Mouse (Mus musculus) embryonic facial prominence, embryonic 15.5 days (tissue): ENCODE results near the gene Stag1. TPM values are rescaled to one million over a fixed set of nuclear protein-coding genes. Genes with fewer than 3 reads are reported as not detected.

Experiments
- ATAC-seq: fragments of 200-750 bp; cut with Nextera tagmentation; 2 replicates; pipeline ENCODE4 v1.8.0; 2017; ENCODE audit warnings: low read depth, moderate TSS enrichment; ENCODE audit not compliant: insufficient number of reproducible peaks, low FRiP score, low TSS enrichment
- H3K27ac ChIP-seq: fragments of 300-500 bp; sonication (generic); replicated peaks from 2 replicates; pipeline ENCODE4 v1.5.1; 2015; ENCODE audit warnings: mild to moderate bottlenecking, inconsistent platforms
- H3K27me3 ChIP-seq: fragments of 300-500 bp; sonication (generic); 2 replicates; pipeline ENCODE4 v1.6.1; 2015; ENCODE audit warnings: inconsistent platforms
- H3K36me3 ChIP-seq: fragments of 300-500 bp; sonication (generic); 2 replicates; pipeline ENCODE4 v1.6.1; 2015; ENCODE audit warnings: mild to moderate bottlenecking, inconsistent platforms
- H3K4me1 ChIP-seq: fragments of 300-500 bp; sonication (generic); 2 replicates; pipeline ENCODE4 v1.6.1; 2015; ENCODE audit warnings: inconsistent platforms
- H3K4me2 ChIP-seq: fragments of 300-500 bp; sonication (generic); replicated peaks from 2 replicates; pipeline ENCODE4 v1.6.1; 2015; ENCODE audit warnings: mild to moderate bottlenecking, inconsistent platforms
- H3K4me3 ChIP-seq: fragments of 300-500 bp; sonication (generic); replicated peaks from 2 replicates; pipeline ENCODE4 v1.5.1; 2015; ENCODE audit warnings: mild to moderate bottlenecking, inconsistent platforms
- H3K9ac ChIP-seq: fragments of 300-500 bp; sonication (generic); 2 replicates; pipeline ENCODE4 v1.6.1; 2015; ENCODE audit warnings: inconsistent platforms
- H3K9me3 ChIP-seq: fragments of 300-500 bp; sonication (generic); replicated peaks from 2 replicates; pipeline ENCODE4 v1.6.1; 2016; ENCODE audit warnings: inconsistent platforms
- WGBS: fragments of 180-500 bp; shearing (Covaris S2); methylation state at CpG from one replicate; pipeline ENCODE4 v1.1.7; 2015; 5-methylcytosine and 5-hydroxymethylcytosine counted together
- polyA plus RNA-seq: library from polyadenylated mRNA; unstranded; fragments of >200 nt; fragmentation: Nextera tagmentation; extraction: Ambion mirVana; gene quantifications from 2 replicates; pipeline ENCODE4 v1.2.1, GENCODE M21; 2015

The Stag1 gene
- polyA plus RNA-seq, 1 experiment from 2014 or later: 33.8 TPM

- Histone ChIP-seq H3K9me3 (no peaks in the 10 kb centered on the region), H3K27ac (no peak overlapping the region), H3K4me3 (no peak overlapping the region), H3K36me3 (peaks cover 21% of the 10 kb centered on the region; the same call in 1 of the 2 replicates), H3K27me3 (no peaks in the 10 kb centered on the region), H3K4me2 (no peak overlapping the region), H3K4me1 (peaks cover 12% of the 10 kb centered on the region), H3K9ac (no peak overlapping the region)
- WGBS: 92% methylated on average over 5 of the region's 5 CpGs
- ATAC-seq: no peak
Measured at GRCm38 (mm10) chr9:101003302-101003701, 405.7 kb downstream of the Stag1 start.

GRCm38 (mm10) chr9:101005866-101006265 lies 408.3 kb downstream of the Stag1 start:
- Histone ChIP-seq H3K27ac (no peak overlapping the region), H3K4me2 (no peak overlapping the region)
- 48% methylated on average over 4 of the region's 4 CpGs for WGBS

More at GRCm38 (mm10) chr9:101005866-101006265, 408.3 kb downstream of the Stag1 start:
- H3K9ac ChIP-seq: no peak overlapping the region
- no peaks in the 10 kb centered on the region for H3K27me3 ChIP-seq
- ATAC-seq: no peak
- H3K4me1 ChIP-seq: peaks cover 12% of the 10 kb centered on the region
- H3K9me3 ChIP-seq: no peaks in the 10 kb centered on the region
- H3K36me3 ChIP-seq: peaks cover 8% of the 10 kb centered on the region; the same call in 1 of the 2 replicates
- no peak overlapping the region for H3K4me3 ChIP-seq

Other genes starting within 250 kb of the Stag1 start
- gene Il20rb, start 111.0 kb upstream of the Stag1 start, polyA plus RNA-seq: 7.8 and 8.5 TPM in 2 replicates
- 63.6 and 64.2 TPM in 2 replicates for gene Nck1, start 51.7 kb upstream of the Stag1 start, polyA plus RNA-seq
- gene Slc35g2, start 26.7 kb upstream of the Stag1 start, polyA plus RNA-seq: 4.1 and 4.8 TPM in 2 replicates